Mouse (Mus musculus) forebrain, embryonic 11.5 days (tissue): ENCODE data around the gene Maml2. TPM values are rescaled to one million over a fixed set of nuclear protein-coding genes. Genes with fewer than 3 reads are reported as not detected.
A peak's percentile ranks its signal among the peaks of the same experiment; 100 is the strongest.

Experiments used
- ATAC-seq: fragments of 200-750 bp; cut with Nextera tagmentation; replicated peaks from 2 replicates; pipeline ENCODE4 v1.8.0; 2017; ENCODE audit warnings: moderate TSS enrichment; ENCODE audit not compliant: low FRiP score
- DNase-seq: peaks from one replicate; pipeline ENCODE4 v3.0.0-alpha.2; 2017; ENCODE audit warnings: low spot score
- H3K27ac ChIP-seq: fragments of 300-500 bp; sonication (generic); 2 replicates; pipeline ENCODE4 v1.5.1; 2014; ENCODE audit warnings: low read depth, low read length
- H3K27me3 ChIP-seq: fragments of 300-500 bp; sonication (generic); 2 replicates; pipeline ENCODE4 v1.6.1; 2014; ENCODE audit warnings: mild to moderate bottlenecking, low read length, mixed read lengths; ENCODE audit not compliant: control insufficient read depth, insufficient read depth
- H3K36me3 ChIP-seq: fragments of 300-500 bp; sonication (generic); 2 replicates; pipeline ENCODE4 v1.6.1; 2014; ENCODE audit warnings: mild to moderate bottlenecking, low read length, moderate library complexity, mixed read lengths; ENCODE audit not compliant: control insufficient read depth, insufficient read depth
- H3K4me1 ChIP-seq: fragments of 300-500 bp; sonication (generic); replicated peaks from 2 replicates; pipeline ENCODE4 v1.6.1; 2014; ENCODE audit warnings: low read length, mixed read lengths; ENCODE audit not compliant: control insufficient read depth, insufficient read depth
- H3K4me2 ChIP-seq: fragments of 300-500 bp; sonication (generic); 2 replicates; pipeline ENCODE4 v1.6.1; 2014; ENCODE audit warnings: low read depth, mild to moderate bottlenecking, low read length, moderate library complexity, mixed read lengths; ENCODE audit not compliant: severe bottlenecking
- H3K4me3 ChIP-seq: fragments of 300-500 bp; sonication (generic); 2 replicates; pipeline ENCODE4 v1.5.1; 2014; ENCODE audit warnings: low read depth, low read length
- H3K9ac ChIP-seq: fragments of 300-500 bp; sonication (generic); 2 replicates; pipeline ENCODE4 v1.6.1; 2014; ENCODE audit warnings: low read length
- H3K9me3 ChIP-seq: fragments of 300-500 bp; sonication (generic); 2 replicates; pipeline ENCODE4 v1.6.1; 2016; ENCODE audit warnings: low read length, mixed read lengths; ENCODE audit not compliant: control insufficient read depth
- WGBS: fragments of 180-500 bp; shearing (Covaris S2); extraction: QIAGEN DNeasy Blood & Tissue Kit; methylation state at CpG from one replicate; pipeline ENCODE4 v1.1.7; 2014; 5-methylcytosine and 5-hydroxymethylcytosine counted together
- polyA plus RNA-seq: library from polyadenylated mRNA; unstranded; fragments of >200 nt; fragmentation: Nextera tagmentation; extraction: Ambion mirVana; gene quantifications from 2 replicates; pipeline ENCODE4 v1.2.1, GENCODE M21; 2014

Maml2 gene
- polyA plus RNA-seq, 1 experiment from 2014 or later, result 9.8 TPM

DNA sequence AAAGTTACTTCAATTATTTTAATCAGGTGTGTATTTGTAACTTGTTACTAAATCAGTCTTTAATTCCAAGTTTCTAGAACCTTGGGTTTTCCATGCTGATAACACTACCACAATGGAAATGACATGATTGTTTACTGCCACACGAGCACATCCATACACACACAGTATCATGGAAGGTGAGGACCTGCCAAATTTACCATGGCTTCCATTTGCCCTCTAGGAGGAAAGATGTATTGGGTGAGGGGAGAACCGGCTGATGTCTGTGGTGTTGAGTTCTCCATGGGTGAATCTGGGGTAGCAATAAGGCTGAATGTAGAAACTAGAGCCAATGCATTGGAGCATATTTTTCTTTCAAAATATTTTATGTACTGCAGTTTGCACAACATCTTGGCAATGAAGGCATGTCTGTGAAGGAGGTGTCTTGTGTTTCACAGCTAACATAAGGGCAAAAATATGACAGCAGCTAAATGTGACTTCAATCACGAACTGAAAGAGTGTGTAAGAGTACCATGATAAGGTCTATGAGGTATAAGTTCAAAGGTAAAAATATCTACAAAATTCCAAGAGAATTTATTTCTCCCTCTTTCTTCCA is 396.0 kb downstream of the Maml2 start:
- ATAC-seq, result no peak
- Histone ChIP-seq H3K9me3 (no peaks in the 10 kb centered on the region), H3K4me3 (no peak overlapping the region), H3K4me1 (peaks cover 5% of the 10 kb centered on the region; the same call in 1 of the 2 replicates), H3K9ac (no peak overlapping the region), H3K27me3 (no peaks in the 10 kb centered on the region), H3K36me3 (no peaks in the 10 kb centered on the region), H3K4me2 (no peak overlapping the region), H3K27ac (no peak overlapping the region)
- DNase-seq, result no peak
- 89% methylated on average over 3 of the region's 3 CpGs for WGBS

DNA sequence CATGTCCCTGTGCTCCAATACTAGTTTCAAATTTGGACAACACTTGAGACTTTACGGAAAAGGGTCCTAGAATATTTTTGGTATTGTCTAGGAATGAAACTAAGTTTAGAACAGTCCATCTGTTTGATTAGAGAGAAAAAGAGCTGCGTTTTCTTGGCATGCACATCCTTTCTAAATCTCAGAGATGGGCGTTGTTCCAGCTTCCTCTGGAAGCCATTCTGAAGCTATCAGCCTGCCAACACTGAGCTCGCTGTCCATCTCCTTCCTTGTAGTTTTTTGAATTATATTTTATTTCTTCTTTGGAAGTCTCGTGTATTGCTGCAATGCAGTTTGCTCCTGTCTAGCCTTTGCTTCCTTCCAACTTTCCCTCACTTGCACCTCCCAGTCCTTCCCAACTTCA is 396.5 kb downstream of the Maml2 start:
- WGBS, result 91% methylated on average over 5 of the region's 5 CpGs

DNA sequence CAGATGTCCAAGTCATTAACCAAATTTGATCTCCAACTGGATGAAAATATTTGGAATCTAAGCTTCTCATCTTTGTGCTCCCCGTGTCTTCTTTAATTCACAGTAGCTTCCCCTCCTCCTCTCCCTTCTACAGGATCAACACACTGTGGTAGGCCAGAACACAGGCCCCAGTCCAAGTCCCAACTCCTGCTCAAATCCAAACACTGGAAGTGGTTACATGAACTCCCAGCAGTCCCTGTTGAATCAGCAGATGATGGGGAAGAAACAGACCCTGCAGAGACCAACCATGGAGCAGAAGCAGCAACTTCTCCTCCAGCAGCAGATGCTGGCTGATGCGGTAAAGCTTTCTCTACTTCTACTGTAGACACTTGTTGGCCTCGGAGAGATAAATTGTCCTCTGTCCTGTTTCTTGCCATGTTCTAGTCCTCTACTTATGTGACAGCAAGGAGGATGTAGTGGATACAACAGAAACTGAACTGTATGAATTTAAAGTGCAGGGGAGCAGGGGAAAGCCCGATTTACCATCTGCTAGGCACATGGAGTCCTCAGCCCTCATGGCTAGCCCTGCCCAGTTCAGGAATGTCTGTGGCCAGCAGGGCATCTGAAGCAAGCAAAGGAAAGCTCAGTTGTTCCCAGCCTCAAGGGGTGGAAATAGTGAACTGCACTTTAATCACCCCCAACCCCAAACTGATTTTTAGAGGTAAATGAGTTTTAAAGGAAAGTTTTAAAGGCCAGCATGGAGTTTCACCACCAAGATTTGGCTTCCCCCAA is 399.5 kb downstream of the Maml2 start:
- no peak overlapping the region for H3K4me2 ChIP-seq
- H3K9ac ChIP-seq, result no peak overlapping the region
- ATAC-seq, result no peak
- 81% methylated on average over 4 of the region's 4 CpGs for WGBS
- no peak for DNase-seq
- H3K27me3 ChIP-seq, result no peaks in the 10 kb centered on the region
- no peaks in the 10 kb centered on the region for H3K36me3 ChIP-seq
- H3K9me3 ChIP-seq, result no peaks in the 10 kb centered on the region
- H3K4me3 ChIP-seq, result no peak overlapping the region
- H3K4me1 ChIP-seq, result peaks cover 5% of the 10 kb centered on the region; the same call in 1 of the 2 replicates
- H3K27ac ChIP-seq, result no peak overlapping the region

More for the DNA sequence above, 396.5 kb downstream of the Maml2 start:
- ATAC-seq, result no peak
- Histone ChIP-seq H3K4me3 (no peak overlapping the region), H3K36me3 (no peaks in the 10 kb centered on the region), H3K27ac (no peak overlapping the region), H3K9ac (no peak overlapping the region), H3K4me2 (no peak overlapping the region), H3K27me3 (no peaks in the 10 kb centered on the region), H3K9me3 (no peaks in the 10 kb centered on the region), H3K4me1 (peaks cover 5% of the 10 kb centered on the region; the same call in 1 of the 2 replicates)
- no peak for DNase-seq

DNA sequence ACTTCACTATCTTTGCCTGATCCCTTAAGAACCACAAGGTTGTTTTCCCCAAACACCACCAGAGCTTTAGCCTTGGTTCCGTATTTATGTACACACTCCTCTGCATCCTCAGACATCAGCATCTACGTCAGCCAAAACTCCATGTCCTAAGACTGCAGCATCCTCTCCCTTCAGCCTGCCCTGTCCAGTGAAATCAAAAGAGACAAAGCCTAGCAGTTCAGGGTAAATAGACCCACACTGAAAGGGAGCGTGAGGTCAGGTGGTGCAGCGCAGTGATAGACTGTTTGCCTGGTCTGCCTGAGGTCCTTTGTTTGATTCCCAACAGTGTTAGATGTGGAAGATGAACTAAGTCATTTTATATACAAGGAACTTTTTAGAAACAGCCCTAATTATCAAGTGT is 400.1 kb downstream of the Maml2 start:
- 64% methylated on average over 4 of the region's 4 CpGs for WGBS

DNA sequence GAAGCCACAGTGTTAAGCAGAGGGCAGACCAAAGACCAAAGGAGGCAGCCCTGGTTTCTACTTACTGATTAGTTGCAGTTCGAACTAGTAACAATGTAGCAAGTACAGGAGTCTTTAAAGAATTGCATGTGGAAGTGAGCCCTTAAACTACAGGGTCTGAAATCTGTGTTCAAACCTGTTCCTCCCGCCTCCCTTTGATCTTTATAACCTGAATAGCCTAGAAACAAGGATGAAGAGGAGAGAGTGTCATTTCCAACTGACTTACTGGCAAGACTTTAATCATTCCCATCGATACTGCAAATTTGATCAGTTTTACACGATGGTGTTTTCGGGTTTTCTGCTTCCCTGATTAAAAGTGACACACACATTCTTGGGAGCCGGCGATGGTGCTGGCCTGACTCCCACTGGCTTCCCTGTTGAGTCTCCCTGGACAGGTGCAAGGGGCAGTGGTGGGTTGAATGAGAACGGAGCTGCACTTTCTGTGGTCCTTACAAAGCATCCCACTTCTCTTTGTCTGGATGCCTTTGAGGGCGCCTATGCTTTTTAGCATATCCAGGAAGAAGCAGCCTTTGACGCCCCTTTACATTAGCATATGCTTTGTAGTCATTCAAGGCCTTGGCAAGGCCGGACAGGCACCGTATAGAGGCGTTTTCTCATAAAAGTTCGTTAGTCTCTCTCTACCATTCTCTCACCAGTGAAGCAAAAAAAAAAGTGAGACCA is 401.5 kb downstream of the Maml2 start:
- Histone ChIP-seq H3K4me2 (0 out of 2 replicates have a peak overlapping the region, but pooled peaks have one; percentile 24), H3K4me3 (no peak overlapping the region), H3K27me3 (no peaks in the 10 kb centered on the region), H3K9me3 (no peaks in the 10 kb centered on the region), H3K36me3 (no peaks in the 10 kb centered on the region), H3K9ac (no peak overlapping the region; the same call in 1 of the 2 replicates), H3K4me1 (peaks cover 5% of the 10 kb centered on the region; the same call in 1 of the 2 replicates), H3K27ac (peak overlapping the region; percentile 65; the same call in 1 of the 2 replicates)
- DNase-seq (no peak), ATAC-seq (peak; percentile 86)
- WGBS, result 16% methylated on average over 14 of the region's 14 CpGs

More for the DNA sequence above, 400.1 kb downstream of the Maml2 start:
- Histone ChIP-seq H3K9ac (no peak overlapping the region), H3K4me1 (peaks cover 5% of the 10 kb centered on the region; the same call in 1 of the 2 replicates), H3K9me3 (no peaks in the 10 kb centered on the region), H3K36me3 (no peaks in the 10 kb centered on the region), H3K4me2 (no peak overlapping the region), H3K27ac (no peak overlapping the region), H3K4me3 (no peak overlapping the region), H3K27me3 (no peaks in the 10 kb centered on the region)
- ATAC-seq (no peak), DNase-seq (no peak)

DNA sequence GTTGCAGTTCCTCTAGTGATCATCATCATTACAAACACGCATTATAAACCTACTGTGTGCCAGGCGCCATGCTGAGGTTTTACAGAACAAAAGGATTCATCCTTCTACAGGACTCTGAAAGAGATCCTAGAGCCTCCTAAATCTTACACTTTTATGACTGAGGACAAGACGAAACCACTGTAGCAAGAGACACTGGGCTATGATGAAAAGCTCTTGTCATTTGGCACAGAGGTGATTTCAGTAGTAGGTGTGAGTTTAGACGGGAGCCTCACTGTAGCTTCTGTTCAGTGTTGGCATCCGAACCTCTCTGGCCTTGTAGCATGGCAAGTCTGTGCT is 402.0 kb downstream of the Maml2 start:
- 45% methylated on average over 5 of the region's 5 CpGs for WGBS
- Histone ChIP-seq H3K36me3 (no peaks in the 10 kb centered on the region), H3K9ac (no peak overlapping the region), H3K27me3 (no peaks in the 10 kb centered on the region), H3K4me3 (no peak overlapping the region), H3K4me2 (no peak overlapping the region), H3K27ac (0 out of 2 replicates have a peak overlapping the region, but pooled peaks have one; percentile 4), H3K9me3 (no peaks in the 10 kb centered on the region), H3K4me1 (peaks cover 5% of the 10 kb centered on the region; the same call in 1 of the 2 replicates)
- DNase-seq, result no peak
- ATAC-seq, result 0 out of 2 replicates have a peak, but pooled peaks have one; percentile 19

DNA sequence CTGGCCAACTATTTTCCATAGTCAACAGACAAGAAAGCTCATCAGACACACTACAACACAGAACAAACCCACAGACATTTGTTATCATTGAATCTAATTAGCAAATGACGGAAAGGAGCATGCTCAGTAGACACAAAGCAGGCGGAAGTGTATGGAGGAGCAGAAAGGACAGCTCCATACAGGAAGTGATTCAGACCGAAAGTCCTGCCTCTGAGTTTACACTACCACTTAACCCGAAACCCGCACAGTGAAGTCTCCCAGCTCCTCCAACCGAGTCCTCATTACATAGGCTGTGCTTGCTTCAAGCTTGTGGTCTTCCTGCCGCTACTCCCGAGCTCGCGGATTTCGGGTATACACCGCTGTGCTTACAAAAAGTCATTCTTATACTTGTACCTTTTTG is 404.0 kb downstream of the Maml2 start:
- H3K4me3 ChIP-seq, result no peak overlapping the region
- ATAC-seq (no peak), DNase-seq (no peak)
- H3K9ac ChIP-seq, result no peak overlapping the region
- no peak overlapping the region for H3K27ac ChIP-seq
- H3K27me3 ChIP-seq, result no peaks in the 10 kb centered on the region
- no peaks in the 10 kb centered on the region for H3K9me3 ChIP-seq
- H3K4me2 ChIP-seq, result no peak overlapping the region
- H3K4me1 ChIP-seq, result peaks cover 5% of the 10 kb centered on the region; the same call in 1 of the 2 replicates
- WGBS, result 95% methylated on average over 12 of the region's 12 CpGs
- no peaks in the 10 kb centered on the region; the same call in 1 of the 2 replicates for H3K36me3 ChIP-seq

DNA sequence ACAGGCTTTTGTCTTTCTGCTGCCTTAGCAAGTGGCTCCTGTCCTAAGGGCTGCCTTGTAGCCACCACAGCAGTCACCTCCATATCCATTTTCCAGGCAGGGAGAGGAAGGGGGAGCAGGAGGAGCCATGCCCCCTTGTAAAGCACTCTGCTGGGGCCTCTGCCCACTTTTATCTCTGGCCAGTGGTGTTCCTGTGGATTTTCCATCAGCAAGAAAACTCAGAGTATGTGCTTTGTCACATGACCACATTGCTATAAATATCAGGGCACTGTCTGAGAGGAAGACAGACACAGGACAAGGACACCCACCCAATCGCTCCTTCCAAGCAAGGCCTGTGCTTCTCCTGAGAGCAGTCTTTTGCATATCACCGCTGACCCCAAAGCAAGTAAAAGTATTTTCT is 405.3 kb downstream of the Maml2 start:
- H3K4me1 ChIP-seq, result no peaks in the 10 kb centered on the region
- no peaks in the 10 kb centered on the region; the same call in 1 of the 2 replicates for H3K36me3 ChIP-seq
- no peak overlapping the region for H3K9ac ChIP-seq
- DNase-seq, result no peak
- H3K9me3 ChIP-seq, result no peaks in the 10 kb centered on the region
- no peaks in the 10 kb centered on the region for H3K27me3 ChIP-seq
- no peak overlapping the region for H3K27ac ChIP-seq
- H3K4me3 ChIP-seq, result no peak overlapping the region
- WGBS, result 94% methylated on average over 2 of the region's 2 CpGs
- no peak overlapping the region for H3K4me2 ChIP-seq
- ATAC-seq, result no peak
